Mouse (Mus musculus) liver, embryonic 11.5 days (tissue): ENCODE data around the gene Kbtbd12. TPM values are rescaled to one million over a fixed set of nuclear protein-coding genes. Genes with fewer than 3 reads are reported as not detected.
A peak's percentile ranks its signal among the peaks of the same experiment; 100 is the strongest.

Experiments used
- ATAC-seq: fragments of 200-750 bp; cut with Nextera tagmentation; replicated peaks from 2 replicates; pipeline ENCODE4 v1.8.0; 2017; ENCODE audit warnings: moderate number of reproducible peaks, mild to moderate bottlenecking, moderate TSS enrichment, moderate library complexity; ENCODE audit not compliant: low FRiP score
- DNase-seq: peaks from one replicate; pipeline ENCODE4 v3.0.0-alpha.2; 2017; ENCODE audit warnings: low spot score
- H3K27ac ChIP-seq: fragments of 300-500 bp; sonication (generic); 2 replicates; pipeline ENCODE4 v1.5.1; 2014; ENCODE audit warnings: mild to moderate bottlenecking, low read depth, low read length, control low read depth
- H3K27me3 ChIP-seq: fragments of 300-500 bp; sonication (generic); replicated peaks from 2 replicates; pipeline ENCODE4 v1.6.1; 2014; ENCODE audit warnings: low read length, mixed read lengths; ENCODE audit not compliant: control insufficient read depth, insufficient read depth
- H3K36me3 ChIP-seq: fragments of 300-500 bp; sonication (generic); 2 replicates; pipeline ENCODE4 v1.6.1; 2014; ENCODE audit warnings: mild to moderate bottlenecking, low read length, moderate library complexity, mixed read lengths; ENCODE audit not compliant: control insufficient read depth, insufficient read depth
- H3K4me1 ChIP-seq: fragments of 300-500 bp; sonication (generic); replicated peaks from 2 replicates; pipeline ENCODE4 v1.6.1; 2014; ENCODE audit warnings: low read length, mixed read lengths; ENCODE audit not compliant: control insufficient read depth, insufficient read depth
- H3K4me2 ChIP-seq: fragments of 300-500 bp; sonication (generic); 2 replicates; pipeline ENCODE4 v1.6.1; 2014; ENCODE audit warnings: mild to moderate bottlenecking, control low read depth, moderate library complexity
- H3K4me3 ChIP-seq: fragments of 300-500 bp; sonication (generic); 2 replicates; pipeline ENCODE4 v1.5.1; 2014; ENCODE audit warnings: low read depth, low read length, control low read depth
- H3K9ac ChIP-seq: fragments of 300-500 bp; sonication (generic); 2 replicates; pipeline ENCODE4 v1.6.1; 2014; ENCODE audit warnings: low read depth, low read length, control low read depth
- H3K9me3 ChIP-seq: fragments of 300-500 bp; sonication (generic); 2 replicates; pipeline ENCODE4 v1.6.1; 2016; ENCODE audit warnings: low read length, inconsistent platforms, mixed read lengths; ENCODE audit not compliant: control insufficient read depth
- WGBS: fragments of 180-500 bp; shearing (Covaris S2); extraction: QIAGEN DNeasy Blood & Tissue Kit; methylation state at CpG from one replicate; pipeline ENCODE4 v1.1.7; 2014; 5-methylcytosine and 5-hydroxymethylcytosine counted together
- polyA plus RNA-seq: library from polyadenylated mRNA; unstranded; fragments of >200 nt; fragmentation: Nextera tagmentation; extraction: Ambion mirVana; gene quantifications from 2 replicates; pipeline ENCODE4 v1.2.1, GENCODE M21; 2014

Kbtbd12 gene
- polyA plus RNA-seq, 1 experiment from 2014 or later, result 0.52 TPM

GRCm38 (mm10) chr6:88631293-88631692, 6.5 kb downstream of the Kbtbd12 start:
- ATAC-seq, result no peak
- Histone ChIP-seq H3K27ac (no peak overlapping the region), H3K27me3 (no peaks in the 10 kb centered on the region), H3K4me1 (peaks cover 4% of the 10 kb centered on the region; the same call in 1 of the 2 replicates), H3K9ac (no peak overlapping the region), H3K9me3 (no peaks in the 10 kb centered on the region), H3K36me3 (no peaks in the 10 kb centered on the region), H3K4me3 (no peak overlapping the region), H3K4me2 (no peak overlapping the region)
- DNase-seq, result no peak
- 41% methylated on average over 6 of the region's 6 CpGs for WGBS

- Histone ChIP-seq H3K27me3 (no peaks in the 10 kb centered on the region), H3K4me3 (no peak overlapping the region), H3K9me3 (no peaks in the 10 kb centered on the region), H3K4me2 (no peak overlapping the region), H3K36me3 (no peaks in the 10 kb centered on the region), H3K9ac (no peak overlapping the region), H3K4me1 (peaks cover 4% of the 10 kb centered on the region; the same call in 1 of the 2 replicates), H3K27ac (no peak overlapping the region)
- ATAC-seq (no peak), DNase-seq (no peak)
- 68% methylated on average over 5 of the region's 5 CpGs for WGBS
Observed at GRCm38 (mm10) chr6:88630560-88630959, 7.2 kb downstream of the Kbtbd12 start.

- ATAC-seq (no peak), DNase-seq (no peak)
- Histone ChIP-seq H3K4me3 (no peak overlapping the region), H3K36me3 (no peaks in the 10 kb centered on the region), H3K9ac (no peak overlapping the region), H3K27me3 (no peaks in the 10 kb centered on the region), H3K27ac (no peak overlapping the region), H3K4me1 (peaks cover 4% of the 10 kb centered on the region; the same call in 1 of the 2 replicates), H3K9me3 (no peaks in the 10 kb centered on the region), H3K4me2 (no peak overlapping the region)
- WGBS, result 79% methylated on average over 2 of the region's 2 CpGs
Observed at GRCm38 (mm10) chr6:88629821-88630220, 7.9 kb downstream of the Kbtbd12 start.

- H3K9me3 ChIP-seq, result no peaks in the 10 kb centered on the region
- H3K4me1 ChIP-seq, result peaks cover 4% of the 10 kb centered on the region; the same call in 1 of the 2 replicates
- H3K4me2 ChIP-seq, result peak overlapping the region; percentile 96
- H3K36me3 ChIP-seq, result no peaks in the 10 kb centered on the region
- peak overlapping the region; percentile 85 for H3K9ac ChIP-seq
- H3K4me3 ChIP-seq, result peak overlapping the region; percentile 58
- no peaks in the 10 kb centered on the region for H3K27me3 ChIP-seq
- WGBS, result 2% methylated on average over 51 of the region's 51 CpGs
- DNase-seq, result peak; percentile 77
- peak; percentile 88 for ATAC-seq
- H3K27ac ChIP-seq, result peak overlapping the region; percentile 28; the same call in 1 of the 2 replicates
Observed at GRCm38 (mm10) chr6:88627317-88627811, 10.4 kb downstream of the Kbtbd12 start.

- 32% methylated on average over 11 of the region's 11 CpGs for WGBS
- Histone ChIP-seq H3K36me3 (no peaks in the 10 kb centered on the region), H3K27me3 (no peaks in the 10 kb centered on the region), H3K4me2 (peak overlapping the region; percentile 96), H3K9ac (peak overlapping the region; percentile 85), H3K4me1 (peaks cover 4% of the 10 kb centered on the region; the same call in 1 of the 2 replicates), H3K27ac (peak overlapping the region; percentile 28; the same call in 1 of the 2 replicates), H3K4me3 (peak overlapping the region; percentile 58), H3K9me3 (no peaks in the 10 kb centered on the region)
- no peak for ATAC-seq
- DNase-seq, result no peak
Observed at GRCm38 (mm10) chr6:88626912-88627311, 10.8 kb downstream of the Kbtbd12 start.

- Histone ChIP-seq H3K27ac (no peak overlapping the region), H3K9ac (no peak overlapping the region), H3K4me3 (no peak overlapping the region), H3K4me2 (peak overlapping the region; percentile 96), H3K9me3 (no peaks in the 10 kb centered on the region), H3K27me3 (no peaks in the 10 kb centered on the region), H3K4me1 (peaks cover 4% of the 10 kb centered on the region; the same call in 1 of the 2 replicates), H3K36me3 (no peaks in the 10 kb centered on the region)
- ATAC-seq, result no peak
- no peak for DNase-seq
- 68% methylated on average over 4 of the region's 4 CpGs for WGBS
Observed at GRCm38 (mm10) chr6:88626462-88626861, 11.3 kb downstream of the Kbtbd12 start.

GRCm38 (mm10) chr6:88621816-88622481, 15.8 kb downstream of the Kbtbd12 start:
- DNase-seq, result no peak
- Histone ChIP-seq H3K4me3 (no peak overlapping the region), H3K4me1 (no peaks in the 10 kb centered on the region), H3K27me3 (no peaks in the 10 kb centered on the region), H3K27ac (no peak overlapping the region), H3K9me3 (no peaks in the 10 kb centered on the region), H3K4me2 (no peak overlapping the region), H3K9ac (no peak overlapping the region), H3K36me3 (no peaks in the 10 kb centered on the region)
- 72% methylated on average over 4 of the region's 4 CpGs for WGBS
- ATAC-seq, result no peak

- Histone ChIP-seq H3K9ac (no peak overlapping the region), H3K27me3 (no peaks in the 10 kb centered on the region), H3K9me3 (no peaks in the 10 kb centered on the region), H3K4me2 (no peak overlapping the region), H3K27ac (no peak overlapping the region), H3K4me1 (no peaks in the 10 kb centered on the region), H3K36me3 (no peaks in the 10 kb centered on the region), H3K4me3 (no peak overlapping the region)
- ATAC-seq, result no peak
- 49% methylated on average over 5 of the region's 5 CpGs for WGBS
- DNase-seq, result no peak
Observed at GRCm38 (mm10) chr6:88619542-88619941, 18.2 kb downstream of the Kbtbd12 start.

- 81% methylated on average over 2 of the region's 2 CpGs for WGBS
- H3K36me3 ChIP-seq, result no peaks in the 10 kb centered on the region
- no peaks in the 10 kb centered on the region for H3K9me3 ChIP-seq
- H3K4me3 ChIP-seq, result no peak overlapping the region
- ATAC-seq (no peak), DNase-seq (no peak)
- no peaks in the 10 kb centered on the region; the same call in 1 of the 2 replicates for H3K27me3 ChIP-seq
- no peak overlapping the region for H3K4me2 ChIP-seq
- no peaks in the 10 kb centered on the region for H3K4me1 ChIP-seq
- no peak overlapping the region for H3K27ac ChIP-seq
- H3K9ac ChIP-seq, result no peak overlapping the region
Observed at GRCm38 (mm10) chr6:88615352-88615751, 22.4 kb downstream of the Kbtbd12 start.
